Mouse (Mus musculus): ENCODE results near the gene Zwilch. TPM values are rescaled to one million over a fixed set of nuclear protein-coding genes. Genes with fewer than 3 reads are reported as not detected.

The Zwilch gene
- polyA plus RNA-seq, 1 experiment, result 167 TPM

- no peaks in the 10 kb centered on the region for H3K9me3 ChIP-seq (replicated peaks; ENCODE audit: control insufficient read depth, insufficient read depth, low read length, poor library complexity, severe bottlenecking)
- H3K36me3 ChIP-seq (ENCODE audit: control insufficient read depth, insufficient read depth, low read length, poor library complexity, severe bottlenecking), result no peaks in the 10 kb centered on the region
- no peak overlapping the region for H3K4me3 ChIP-seq (ENCODE audit: low read depth, low read length)
- TF ChIP-seq POLR2A (IDR thresholded peaks at IDR 0.05; ENCODE audit: insufficient read depth, low read length) (no peak), EP300 (IDR thresholded peaks at IDR 0.05; ENCODE audit: insufficient read depth, low read depth, low read length) (peak; percentile 61; the same call in 1 of the 2 replicates), CTCF (IDR thresholded peaks at IDR 0.05; ENCODE audit: low read depth, low read length) (no peak)
- no peaks in the 10 kb centered on the region for H3K27me3 ChIP-seq (ENCODE audit: control insufficient read depth, insufficient read depth, low read length, poor library complexity, severe bottlenecking)
- H3K4me1 ChIP-seq (ENCODE audit: control insufficient read depth, insufficient read depth, low read length), result peaks cover 2% of the 10 kb centered on the region
- H3K9ac ChIP-seq (ENCODE audit: low read depth, poor library complexity, severe bottlenecking), result no peak overlapping the region
- H3K27ac ChIP-seq (ENCODE audit: insufficient read depth, low read length), result peak overlapping the region; percentile 23; the same call in 1 of the 2 replicates
Observed at GRCm38 (mm10) chr9:64122601-64123000, 50.3 kb downstream of the Zwilch start.

- Histone ChIP-seq H3K4me3 (ENCODE audit: low read depth, low read length) (peak overlapping the region; percentile 46), H3K36me3 (ENCODE audit: control insufficient read depth, insufficient read depth, low read length, poor library complexity, severe bottlenecking) (no peaks in the 10 kb centered on the region), H3K27me3 (ENCODE audit: control insufficient read depth, insufficient read depth, low read length, poor library complexity, severe bottlenecking) (no peaks in the 10 kb centered on the region), H3K27ac (ENCODE audit: insufficient read depth, low read length) (no peak overlapping the region), H3K9ac (ENCODE audit: low read depth, poor library complexity, severe bottlenecking) (peak overlapping the region; percentile 15; the same call in 1 of the 2 replicates), H3K9me3 (replicated peaks; ENCODE audit: control insufficient read depth, insufficient read depth, low read length, poor library complexity, severe bottlenecking) (no peaks in the 10 kb centered on the region), H3K4me1 (ENCODE audit: control insufficient read depth, insufficient read depth, low read length) (no peaks in the 10 kb centered on the region)
- no peak for TF ChIP-seq CTCF (IDR thresholded peaks at IDR 0.05; ENCODE audit: low read depth, low read length)
- TF ChIP-seq POLR2A (IDR thresholded peaks at IDR 0.05; ENCODE audit: insufficient read depth, low read length), result no peak
- TF ChIP-seq EP300 (IDR thresholded peaks at IDR 0.05; ENCODE audit: insufficient read depth, low read depth, low read length), result no peak
Observed at GRCm38 (mm10) chr9:64120584-64121277, 52.2 kb downstream of the Zwilch start.

- Histone ChIP-seq H3K27me3 (ENCODE audit: control insufficient read depth, insufficient read depth, low read length, poor library complexity, severe bottlenecking) (no peaks in the 10 kb centered on the region), H3K9ac (ENCODE audit: low read depth, poor library complexity, severe bottlenecking) (0 out of 2 replicates have a peak overlapping the region, but pooled peaks have one; percentile 15), H3K36me3 (ENCODE audit: control insufficient read depth, insufficient read depth, low read length, poor library complexity, severe bottlenecking) (no peaks in the 10 kb centered on the region), H3K4me1 (ENCODE audit: control insufficient read depth, insufficient read depth, low read length) (no peaks in the 10 kb centered on the region), H3K27ac (ENCODE audit: insufficient read depth, low read length) (no peak overlapping the region), H3K4me3 (ENCODE audit: low read depth, low read length) (peak overlapping the region; percentile 38; the same call in 1 of the 2 replicates), H3K9me3 (replicated peaks; ENCODE audit: control insufficient read depth, insufficient read depth, low read length, poor library complexity, severe bottlenecking) (no peaks in the 10 kb centered on the region)
- TF ChIP-seq CTCF (IDR thresholded peaks at IDR 0.05; ENCODE audit: low read depth, low read length) (peak; percentile 99), EP300 (IDR thresholded peaks at IDR 0.05; ENCODE audit: insufficient read depth, low read depth, low read length) (no peak)
Observed at GRCm38 (mm10) chr9:64119898-64120297, 53.0 kb downstream of the Zwilch start.

GRCm38 (mm10) chr9:64116876-64117275, 56.0 kb downstream of the Zwilch start, which contains the start of gene Lctl:
Gene Lctl, plus strand, starts transcription at chr9:64117147.
- Histone ChIP-seq H3K9ac (ENCODE audit: low read depth, poor library complexity, severe bottlenecking) (no peak within 1 kb of the TSS), H3K4me1 (ENCODE audit: control insufficient read depth, insufficient read depth, low read length) (no peaks in the 10 kb centered on the region), H3K27me3 (ENCODE audit: control insufficient read depth, insufficient read depth, low read length, poor library complexity, severe bottlenecking) (no peaks in the 10 kb centered on the region), H3K9me3 (replicated peaks; ENCODE audit: control insufficient read depth, insufficient read depth, low read length, poor library complexity, severe bottlenecking) (no peaks in the 10 kb centered on the region), H3K27ac (ENCODE audit: insufficient read depth, low read length) (no peak within 1 kb of the TSS), H3K36me3 (ENCODE audit: control insufficient read depth, insufficient read depth, low read length, poor library complexity, severe bottlenecking) (no peaks in the 10 kb centered on the region), H3K4me3 (ENCODE audit: low read depth, low read length) (no peak within 1 kb of the TSS)
- no peak for TF ChIP-seq EP300 (IDR thresholded peaks at IDR 0.05; ENCODE audit: insufficient read depth, low read depth, low read length)
- no peak for TF ChIP-seq CTCF (IDR thresholded peaks at IDR 0.05; ENCODE audit: low read depth, low read length)
- TF ChIP-seq POLR2A (IDR thresholded peaks at IDR 0.05; ENCODE audit: insufficient read depth, low read length), result no peak

GRCm38 (mm10) chr9:64115756-64116155, 57.1 kb downstream of the Zwilch start:
- Histone ChIP-seq H3K4me1 (ENCODE audit: control insufficient read depth, insufficient read depth, low read length) (no peaks in the 10 kb centered on the region), H3K9ac (ENCODE audit: low read depth, poor library complexity, severe bottlenecking) (no peak overlapping the region), H3K4me3 (ENCODE audit: low read depth, low read length) (no peak overlapping the region), H3K27ac (ENCODE audit: insufficient read depth, low read length) (no peak overlapping the region), H3K36me3 (ENCODE audit: control insufficient read depth, insufficient read depth, low read length, poor library complexity, severe bottlenecking) (no peaks in the 10 kb centered on the region), H3K9me3 (replicated peaks; ENCODE audit: control insufficient read depth, insufficient read depth, low read length, poor library complexity, severe bottlenecking) (no peaks in the 10 kb centered on the region), H3K27me3 (ENCODE audit: control insufficient read depth, insufficient read depth, low read length, poor library complexity, severe bottlenecking) (no peaks in the 10 kb centered on the region)
- TF ChIP-seq POLR2A (IDR thresholded peaks at IDR 0.05; ENCODE audit: insufficient read depth, low read length) (no peak), CTCF (IDR thresholded peaks at IDR 0.05; ENCODE audit: low read depth, low read length) (no peak), EP300 (IDR thresholded peaks at IDR 0.05; ENCODE audit: insufficient read depth, low read depth, low read length) (no peak)

GRCm38 (mm10) chr9:64114646-64115045, 58.3 kb downstream of the Zwilch start:
- no peaks in the 10 kb centered on the region for H3K4me1 ChIP-seq (ENCODE audit: control insufficient read depth, insufficient read depth, low read length)
- no peaks in the 10 kb centered on the region for H3K36me3 ChIP-seq (ENCODE audit: control insufficient read depth, insufficient read depth, low read length, poor library complexity, severe bottlenecking)
- H3K4me3 ChIP-seq (ENCODE audit: low read depth, low read length), result no peak overlapping the region
- no peaks in the 10 kb centered on the region for H3K27me3 ChIP-seq (ENCODE audit: control insufficient read depth, insufficient read depth, low read length, poor library complexity, severe bottlenecking)
- H3K27ac ChIP-seq (ENCODE audit: insufficient read depth, low read length), result no peak overlapping the region
- TF ChIP-seq CTCF (IDR thresholded peaks at IDR 0.05; ENCODE audit: low read depth, low read length), result no peak
- TF ChIP-seq POLR2A (IDR thresholded peaks at IDR 0.05; ENCODE audit: insufficient read depth, low read length), result no peak
- no peak for TF ChIP-seq EP300 (IDR thresholded peaks at IDR 0.05; ENCODE audit: insufficient read depth, low read depth, low read length)
- H3K9ac ChIP-seq (ENCODE audit: low read depth, poor library complexity, severe bottlenecking), result no peak overlapping the region
- H3K9me3 ChIP-seq (replicated peaks; ENCODE audit: control insufficient read depth, insufficient read depth, low read length, poor library complexity, severe bottlenecking), result no peaks in the 10 kb centered on the region
